Mouse (Mus musculus): ENCODE measurements around the gene Trmt1. TPM values are rescaled to one million over a fixed set of nuclear protein-coding genes. Genes with fewer than 3 reads are reported as not detected.
"Not testable (repeated sequence)": the region's sequence is repeated elsewhere in the genome, so short reads cannot be mapped to it uniquely, and the experiment has no call there.

The Trmt1 gene
- polyA plus RNA-seq, 1 experiment from 2014 or later: 66.8 TPM

DNA sequence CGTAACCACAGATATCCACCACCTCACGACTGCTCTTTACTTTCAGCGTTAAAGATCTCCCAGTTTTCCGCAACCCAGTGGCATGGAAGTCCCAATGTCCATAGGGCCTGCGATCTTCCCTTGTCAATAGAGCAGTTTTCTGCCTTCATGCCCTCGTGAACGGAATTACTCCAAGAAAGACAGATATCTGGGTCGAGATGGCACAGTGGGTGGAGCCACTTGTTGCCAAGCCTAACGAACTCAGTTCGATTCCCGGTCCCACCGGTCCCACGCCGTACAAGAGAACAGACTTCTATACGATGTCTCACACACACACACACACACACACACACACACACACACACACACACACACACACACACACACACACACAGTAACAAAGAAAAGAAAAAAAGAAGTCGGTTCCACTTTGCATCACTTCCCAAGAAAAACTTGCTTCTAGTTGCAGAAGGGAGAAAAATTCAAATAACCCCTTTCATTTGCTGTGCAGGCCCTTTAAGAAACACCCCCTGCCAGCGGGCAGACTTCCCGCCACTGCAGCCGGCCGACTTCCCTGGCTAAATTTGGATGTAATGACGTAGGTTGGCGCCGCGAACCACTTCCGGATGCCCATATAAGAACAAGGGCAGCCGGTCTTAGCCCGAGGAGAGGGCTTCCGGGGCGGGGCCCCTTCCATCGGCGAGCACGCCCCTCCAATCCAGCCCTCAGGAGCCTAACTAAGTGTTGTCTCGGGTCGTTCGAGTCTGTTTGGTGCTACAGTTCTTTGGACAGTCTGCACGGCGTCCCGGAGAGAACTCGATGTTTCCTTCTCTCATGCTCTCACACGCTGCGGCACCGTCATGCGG, 22.4 kb upstream of the Trmt1 start:
- ATAC-seq: peak; percentile 83
- H3K4me2 ChIP-seq (ENCODE audit: low read length): peak overlapping the region; percentile 79
- H3K36me3 ChIP-seq (ENCODE audit: control insufficient read depth, insufficient read depth, low read length): 0 out of 2 replicates have a peak, but pooled peaks cover 2% of the 10 kb centered on the region
- 0 out of 2 replicates have a peak, but pooled peaks cover 2% of the 10 kb centered on the region for H3K27me3 ChIP-seq (replicated peaks; ENCODE audit: control insufficient read depth, insufficient read depth, low read length)
- H3K27ac ChIP-seq (ENCODE audit: low read depth, low read length): peak overlapping the region; percentile 90
- H3K9me3 ChIP-seq (ENCODE audit: control insufficient read depth, low read length): no peaks in the 10 kb centered on the region
- peak overlapping the region; percentile 67 for H3K4me3 ChIP-seq (ENCODE audit: low read length)
- WGBS: 3% methylated on average over 43 of the region's 43 CpGs
- H3K9ac ChIP-seq (ENCODE audit: low read depth, low read length): peak overlapping the region; percentile 74
- peaks cover 43% of the 10 kb centered on the region for H3K4me1 ChIP-seq (ENCODE audit: control insufficient read depth, insufficient read depth, low read depth, low read length)

DNA sequence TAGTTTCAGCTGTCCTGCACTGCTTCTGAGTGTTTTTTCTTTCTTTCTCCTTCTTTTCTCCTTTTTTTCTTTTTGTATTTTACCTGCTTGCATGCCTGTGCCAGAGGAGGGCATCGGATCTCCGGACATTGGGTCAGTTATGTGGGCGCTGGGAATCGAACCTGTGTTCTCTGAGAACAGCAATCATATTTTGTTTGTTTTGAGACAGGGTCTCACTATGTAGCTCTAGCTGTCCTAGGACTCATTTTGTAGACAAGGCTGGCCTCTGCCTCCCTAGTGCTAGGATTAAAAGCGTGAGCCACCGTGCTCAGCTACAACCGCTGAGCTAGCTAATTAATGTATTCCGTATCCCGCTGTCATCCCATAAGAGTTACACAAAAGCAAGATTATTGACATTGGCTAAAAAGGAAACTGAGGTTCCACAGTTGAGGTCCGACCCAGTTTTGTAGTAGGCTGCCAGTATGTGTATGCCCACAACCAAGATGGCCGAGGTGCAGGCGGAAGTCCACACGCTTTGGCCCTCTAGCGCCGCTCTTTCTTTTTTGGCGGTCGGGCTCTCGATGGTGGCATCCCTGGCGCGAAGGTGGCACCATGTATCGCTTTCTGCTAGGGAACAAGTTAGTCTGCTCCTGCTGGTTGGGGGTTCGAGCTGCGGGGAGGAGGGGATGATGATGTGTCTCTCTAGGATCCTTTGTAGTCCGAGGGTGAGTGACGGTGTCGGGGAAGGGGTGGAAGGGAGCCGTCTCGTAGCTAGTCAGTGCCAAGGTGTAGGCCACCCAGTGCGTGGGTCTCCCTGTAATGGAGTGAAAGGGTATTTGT, 21.3 kb upstream of the Trmt1 start:
- ATAC-seq: peak; percentile 67
- H3K27me3 ChIP-seq (replicated peaks; ENCODE audit: control insufficient read depth, insufficient read depth, low read length): 0 out of 2 replicates have a peak, but pooled peaks cover 2% of the 10 kb centered on the region
- H3K9ac ChIP-seq (ENCODE audit: low read depth, low read length): peak overlapping the region; percentile 74
- peak overlapping the region; percentile 79 for H3K4me2 ChIP-seq (ENCODE audit: low read length)
- peaks cover 41% of the 10 kb centered on the region for H3K4me1 ChIP-seq (ENCODE audit: control insufficient read depth, insufficient read depth, low read depth, low read length)
- under 1% methylated on average over 29 of the region's 29 CpGs for WGBS
- no peaks in the 10 kb centered on the region for H3K9me3 ChIP-seq (ENCODE audit: control insufficient read depth, low read length)
- peak overlapping the region; percentile 67 for H3K4me3 ChIP-seq (ENCODE audit: low read length)
- 0 out of 2 replicates have a peak, but pooled peaks cover 4% of the 10 kb centered on the region for H3K36me3 ChIP-seq (ENCODE audit: control insufficient read depth, insufficient read depth, low read length)
- peak overlapping the region; percentile 90 for H3K27ac ChIP-seq (ENCODE audit: low read depth, low read length)

- Histone ChIP-seq H3K27ac (ENCODE audit: low read depth, low read length) (peak overlapping the region; percentile 90), H3K27me3 (replicated peaks; ENCODE audit: control insufficient read depth, insufficient read depth, low read length) (0 out of 2 replicates have a peak, but pooled peaks cover 2% of the 10 kb centered on the region), H3K9ac (ENCODE audit: low read depth, low read length) (peak overlapping the region; percentile 74), H3K36me3 (ENCODE audit: control insufficient read depth, insufficient read depth, low read length) (0 out of 2 replicates have a peak, but pooled peaks cover 4% of the 10 kb centered on the region), H3K4me1 (ENCODE audit: control insufficient read depth, insufficient read depth, low read depth, low read length) (peaks cover 35% of the 10 kb centered on the region), H3K9me3 (ENCODE audit: control insufficient read depth, low read length) (no peaks in the 10 kb centered on the region), H3K4me3 (ENCODE audit: low read length) (peak overlapping the region; percentile 67), H3K4me2 (ENCODE audit: low read length) (peak overlapping the region; percentile 79)
- peak; percentile 15 for ATAC-seq
- 3% methylated on average over 14 of the region's 14 CpGs for WGBS
Measured at GRCm38 (mm10) chr8:84665385-84665893, 20.7 kb upstream of the Trmt1 start.

GRCm38 (mm10) chr8:84668081-84668480, 18.0 kb upstream of the Trmt1 start:
- Histone ChIP-seq H3K36me3 (ENCODE audit: control insufficient read depth, insufficient read depth, low read length) (peaks cover 4% of the 10 kb centered on the region; the same call in 1 of the 2 replicates), H3K9me3 (ENCODE audit: control insufficient read depth, low read length) (no peaks in the 10 kb centered on the region), H3K4me1 (ENCODE audit: control insufficient read depth, insufficient read depth, low read depth, low read length) (peaks cover 15% of the 10 kb centered on the region), H3K27ac (ENCODE audit: low read depth, low read length) (no peak overlapping the region), H3K4me3 (ENCODE audit: low read length) (no peak overlapping the region), H3K4me2 (ENCODE audit: low read length) (no peak overlapping the region), H3K9ac (ENCODE audit: low read depth, low read length) (no peak overlapping the region), H3K27me3 (replicated peaks; ENCODE audit: control insufficient read depth, insufficient read depth, low read length) (no peaks in the 10 kb centered on the region)
- WGBS: 63% methylated on average over 1 of the region's 1 CpGs
- ATAC-seq: no peak

GRCm38 (mm10) chr8:84668731-84669485, 17.2 kb upstream of the Trmt1 start:
- WGBS: 85% methylated on average over 6 of the region's 6 CpGs

GRCm38 (mm10) chr8:84670295-84671006, 15.7 kb upstream of the Trmt1 start:
- H3K4me1 ChIP-seq (ENCODE audit: control insufficient read depth, insufficient read depth, low read depth, low read length); H3K4me3 ChIP-seq (ENCODE audit: low read length); H3K27me3 ChIP-seq (replicated peaks; ENCODE audit: control insufficient read depth, insufficient read depth, low read length); H3K4me2 ChIP-seq (ENCODE audit: low read length); H3K9me3 ChIP-seq (ENCODE audit: control insufficient read depth, low read length); ATAC-seq; H3K9ac ChIP-seq (ENCODE audit: low read depth, low read length); H3K27ac ChIP-seq (ENCODE audit: low read depth, low read length): not testable (repeated sequence)
- WGBS: 91% methylated on average over 4 of the region's 5 CpGs
- peaks cover 13% of the 10 kb centered on the region for H3K36me3 ChIP-seq (ENCODE audit: control insufficient read depth, insufficient read depth, low read length)

More at GRCm38 (mm10) chr8:84668731-84669485, 17.2 kb upstream of the Trmt1 start:
- Histone ChIP-seq H3K9me3 (ENCODE audit: control insufficient read depth, low read length) (no peaks in the 10 kb centered on the region), H3K27ac (ENCODE audit: low read depth, low read length) (no peak overlapping the region), H3K36me3 (ENCODE audit: control insufficient read depth, insufficient read depth, low read length) (peaks cover 4% of the 10 kb centered on the region; the same call in 1 of the 2 replicates), H3K4me3 (ENCODE audit: low read length) (no peak overlapping the region), H3K4me1 (ENCODE audit: control insufficient read depth, insufficient read depth, low read depth, low read length) (peaks cover 11% of the 10 kb centered on the region), H3K27me3 (replicated peaks; ENCODE audit: control insufficient read depth, insufficient read depth, low read length) (no peaks in the 10 kb centered on the region), H3K4me2 (ENCODE audit: low read length) (no peak overlapping the region), H3K9ac (ENCODE audit: low read depth, low read length) (no peak overlapping the region)
- no peak for ATAC-seq

DNA sequence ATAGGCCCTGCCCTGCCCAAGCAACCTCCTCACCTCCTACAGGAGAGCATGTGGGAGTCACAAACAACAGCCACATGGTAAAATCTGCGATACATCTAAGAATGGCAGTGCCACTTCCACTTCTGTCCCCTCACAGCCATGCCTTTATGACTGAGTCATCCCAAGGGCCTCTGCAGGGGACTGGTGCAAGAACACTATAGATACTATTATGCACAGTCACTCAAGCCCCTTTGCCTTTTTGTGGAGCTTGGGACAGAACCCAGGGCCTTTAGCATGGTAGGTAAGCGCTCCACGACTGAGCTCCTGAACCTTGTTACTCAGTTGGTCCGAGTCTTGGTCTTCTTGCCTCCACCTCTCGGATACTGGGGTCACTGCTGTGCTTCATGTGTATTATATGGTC, 8.8 kb upstream of the Trmt1 start:
- 95% methylated on average over 5 of the region's 5 CpGs for WGBS
- ATAC-seq: no peak
- Histone ChIP-seq H3K27me3 (replicated peaks; ENCODE audit: control insufficient read depth, insufficient read depth, low read length) (no peaks in the 10 kb centered on the region), H3K4me3 (ENCODE audit: low read length) (no peak overlapping the region), H3K9me3 (ENCODE audit: control insufficient read depth, low read length) (no peaks in the 10 kb centered on the region), H3K4me1 (ENCODE audit: control insufficient read depth, insufficient read depth, low read depth, low read length) (no peaks in the 10 kb centered on the region; the same call in 1 of the 2 replicates), H3K4me2 (ENCODE audit: low read length) (no peak overlapping the region), H3K27ac (ENCODE audit: low read depth, low read length) (no peak overlapping the region), H3K36me3 (ENCODE audit: control insufficient read depth, insufficient read depth, low read length) (peaks cover 14% of the 10 kb centered on the region), H3K9ac (ENCODE audit: low read depth, low read length) (no peak overlapping the region)

DNA sequence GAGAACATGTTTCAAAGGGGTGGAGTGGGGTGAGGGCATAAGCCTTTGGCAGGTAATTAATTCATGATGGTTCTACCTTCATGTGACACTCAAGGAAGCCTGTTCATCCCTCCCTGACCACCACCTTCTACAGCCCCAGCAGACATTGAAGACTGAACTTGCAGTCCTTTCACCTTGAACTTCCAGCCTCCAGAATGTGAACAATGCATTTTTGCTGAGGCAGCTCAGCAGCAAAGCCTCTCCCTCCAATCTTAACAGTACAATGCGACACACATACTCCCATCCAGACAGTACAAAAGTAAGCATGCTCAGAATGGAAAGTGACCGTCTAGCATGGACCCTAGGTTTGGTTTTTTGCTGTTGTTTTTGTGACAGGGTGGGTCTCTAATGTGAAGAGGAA, 4.6 kb upstream of the Trmt1 start:
- peaks cover 19% of the 10 kb centered on the region for H3K4me1 ChIP-seq (ENCODE audit: control insufficient read depth, insufficient read depth, low read depth, low read length)
- H3K4me2 ChIP-seq (ENCODE audit: low read length): no peak overlapping the region
- no peaks in the 10 kb centered on the region for H3K9me3 ChIP-seq (ENCODE audit: control insufficient read depth, low read length)
- no peaks in the 10 kb centered on the region for H3K27me3 ChIP-seq (replicated peaks; ENCODE audit: control insufficient read depth, insufficient read depth, low read length)
- H3K4me3 ChIP-seq (ENCODE audit: low read length): no peak overlapping the region
- no peaks in the 10 kb centered on the region; the same call in 1 of the 2 replicates for H3K36me3 ChIP-seq (ENCODE audit: control insufficient read depth, insufficient read depth, low read length)
- no peak for ATAC-seq
- no peak overlapping the region for H3K9ac ChIP-seq (ENCODE audit: low read depth, low read length)
- no peak overlapping the region for H3K27ac ChIP-seq (ENCODE audit: low read depth, low read length)
- 83% methylated on average over 2 of the region's 2 CpGs for WGBS
